Mouse (Mus musculus) hindbrain, postnatal 0 days (tissue): Measurements from ENCODE around the gene Eno3. TPM values are rescaled to one million over a fixed set of nuclear protein-coding genes. Genes with fewer than 3 reads are reported as not detected.

Source experiments
- ATAC-seq: fragments of 200-750 bp; cut with Nextera tagmentation; 2 replicates; pipeline ENCODE4 v1.8.0; 2017; ENCODE audit warnings: mild to moderate bottlenecking, moderate TSS enrichment, moderate library complexity
- DNase-seq: peaks from one replicate; pipeline ENCODE4 v3.0.0-alpha.2; 2015; ENCODE audit warnings: low spot score
- H3K27ac ChIP-seq: fragments of 300-500 bp; sonication (generic); 2 replicates; pipeline ENCODE4 v1.5.1; 2014; ENCODE audit warnings: mild to moderate bottlenecking
- H3K27me3 ChIP-seq: fragments of 300-500 bp; sonication (generic); 2 replicates; pipeline ENCODE4 v1.6.1; 2014; ENCODE audit warnings: low read length, mixed read lengths; ENCODE audit not compliant: insufficient read depth
- H3K36me3 ChIP-seq: fragments of 300-500 bp; sonication (generic); 2 replicates; pipeline ENCODE4 v1.6.1; 2014; ENCODE audit warnings: low read length, mixed read lengths; ENCODE audit not compliant: insufficient read depth
- H3K4me1 ChIP-seq: fragments of 300-500 bp; sonication (generic); 2 replicates; pipeline ENCODE4 v1.6.1; 2014; ENCODE audit warnings: antibody characterized with exemption, low read length, mixed read lengths; ENCODE audit not compliant: insufficient read depth
- H3K4me2 ChIP-seq: fragments of 300-500 bp; sonication (generic); 2 replicates; pipeline ENCODE4 v1.6.1; 2014; ENCODE audit warnings: low read depth, mild to moderate bottlenecking, low read length, moderate library complexity, mixed read lengths
- H3K4me3 ChIP-seq: fragments of 300-500 bp; sonication (generic); 2 replicates; pipeline ENCODE4 v1.5.1; 2014; ENCODE audit warnings: low read length
- H3K9ac ChIP-seq: fragments of 300-500 bp; sonication (generic); replicated peaks from 2 replicates; pipeline ENCODE4 v1.6.1; 2014; ENCODE audit warnings: mild to moderate bottlenecking, low read length, moderate library complexity, mixed read lengths
- H3K9me3 ChIP-seq: fragments of 300-500 bp; sonication (generic); 2 replicates; pipeline ENCODE4 v1.6.1; 2016; ENCODE audit warnings: low read length, mixed read lengths
- CTCF ChIP-seq: IDR thresholded peaks from 2 replicates; pipeline ENCODE4 v1.5.1; 2016; ENCODE audit warnings: antibody characterized with exemption, control low read depth, low read depth
- WGBS: fragments of 180-500 bp; shearing (Covaris S2); extraction: QIAGEN DNeasy Blood & Tissue Kit; methylation state at CpG from one replicate; pipeline ENCODE4 v1.1.7; 2014; 5-methylcytosine and 5-hydroxymethylcytosine counted together
- polyA plus RNA-seq: library from polyadenylated mRNA; unstranded; fragments of >200 nt; fragmentation: Nextera tagmentation; extraction: Ambion mirVana; gene quantifications from 2 replicates; pipeline ENCODE4 v1.2.1, GENCODE M21; 2015
- total RNA-seq: library from RNA; depleted of rRNA; stranded (reverse); fragments of >200 nt; gene quantifications from 2 replicates; pipeline ENCODE4 v1.2.3, GENCODE M21; 2014

The Eno3 gene
- total and polyA plus RNA-seq, 2 experiments from 2014 or later: 5.9 to 12.4 TPM

DNA sequence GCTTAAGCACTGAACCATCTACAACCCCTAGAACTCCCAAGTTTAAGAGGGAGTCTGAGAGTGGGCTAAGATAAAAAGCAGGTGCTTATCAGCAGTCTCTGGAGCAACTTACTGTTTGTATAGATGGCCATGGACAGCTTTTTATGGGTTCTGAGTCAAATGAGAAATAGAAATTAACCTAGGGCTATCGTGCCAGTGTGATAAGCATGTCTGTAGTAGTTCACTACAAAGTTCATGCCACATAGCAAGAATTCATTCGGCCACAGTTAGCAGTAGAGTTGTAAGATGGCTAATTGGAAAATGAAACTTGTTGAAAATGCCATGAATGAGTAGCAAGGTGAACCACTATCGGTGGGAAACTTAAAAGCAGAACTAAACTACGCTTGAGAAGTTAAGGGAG lies 8.5 kb upstream of the Eno3 start:
- H3K4me1 ChIP-seq: peaks cover 19% of the 10 kb centered on the region
- no peak overlapping the region for H3K27ac ChIP-seq
- H3K9me3 ChIP-seq: no peaks in the 10 kb centered on the region
- TF ChIP-seq CTCF: no peak
- H3K36me3 ChIP-seq: peaks cover 38% of the 10 kb centered on the region
- peak overlapping the region; percentile 73 for H3K9ac ChIP-seq
- H3K27me3 ChIP-seq: no peaks in the 10 kb centered on the region
- WGBS: 86% methylated on average over 4 of the region's 4 CpGs
- DNase-seq (no peak), ATAC-seq (no peak)
- H3K4me2 ChIP-seq: peak overlapping the region; percentile 99
- H3K4me3 ChIP-seq: peak overlapping the region; percentile 76

DNA sequence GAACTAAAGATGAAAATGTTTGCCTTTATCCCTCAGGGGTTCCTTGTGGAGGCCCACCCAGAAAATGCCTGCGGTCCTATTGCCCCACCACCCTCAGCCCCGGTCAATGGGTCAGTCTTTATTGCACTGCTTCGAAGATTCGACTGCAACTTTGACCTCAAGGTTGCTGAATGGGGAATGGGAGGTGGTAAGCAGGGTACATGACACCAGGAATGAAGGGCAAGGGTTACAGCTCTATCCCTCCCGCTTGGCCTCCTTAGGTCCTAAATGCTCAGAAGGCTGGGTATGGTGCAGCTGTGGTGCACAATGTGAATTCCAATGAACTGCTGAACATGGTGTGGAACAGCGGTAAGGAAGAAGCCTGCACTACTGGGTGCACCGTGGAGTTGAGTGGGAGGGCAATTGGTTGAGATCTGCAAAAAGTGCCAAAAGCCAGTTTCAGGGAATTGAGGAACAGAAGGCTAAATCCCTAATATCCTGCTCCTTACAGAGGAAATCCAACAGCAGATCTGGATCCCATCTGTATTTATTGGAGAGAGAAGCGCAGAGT lies 7.7 kb upstream of the Eno3 start:
- H3K4me2 ChIP-seq: no peak overlapping the region
- ATAC-seq (no peak), DNase-seq (no peak)
- H3K9ac ChIP-seq: no peak overlapping the region
- peaks cover 19% of the 10 kb centered on the region for H3K4me1 ChIP-seq
- WGBS: 89% methylated on average over 8 of the region's 8 CpGs
- no peak for TF ChIP-seq CTCF
- H3K4me3 ChIP-seq: no peak overlapping the region
- no peaks in the 10 kb centered on the region for H3K27me3 ChIP-seq
- H3K27ac ChIP-seq: no peak overlapping the region
- H3K9me3 ChIP-seq: no peaks in the 10 kb centered on the region
- H3K36me3 ChIP-seq: peaks cover 38% of the 10 kb centered on the region

DNA sequence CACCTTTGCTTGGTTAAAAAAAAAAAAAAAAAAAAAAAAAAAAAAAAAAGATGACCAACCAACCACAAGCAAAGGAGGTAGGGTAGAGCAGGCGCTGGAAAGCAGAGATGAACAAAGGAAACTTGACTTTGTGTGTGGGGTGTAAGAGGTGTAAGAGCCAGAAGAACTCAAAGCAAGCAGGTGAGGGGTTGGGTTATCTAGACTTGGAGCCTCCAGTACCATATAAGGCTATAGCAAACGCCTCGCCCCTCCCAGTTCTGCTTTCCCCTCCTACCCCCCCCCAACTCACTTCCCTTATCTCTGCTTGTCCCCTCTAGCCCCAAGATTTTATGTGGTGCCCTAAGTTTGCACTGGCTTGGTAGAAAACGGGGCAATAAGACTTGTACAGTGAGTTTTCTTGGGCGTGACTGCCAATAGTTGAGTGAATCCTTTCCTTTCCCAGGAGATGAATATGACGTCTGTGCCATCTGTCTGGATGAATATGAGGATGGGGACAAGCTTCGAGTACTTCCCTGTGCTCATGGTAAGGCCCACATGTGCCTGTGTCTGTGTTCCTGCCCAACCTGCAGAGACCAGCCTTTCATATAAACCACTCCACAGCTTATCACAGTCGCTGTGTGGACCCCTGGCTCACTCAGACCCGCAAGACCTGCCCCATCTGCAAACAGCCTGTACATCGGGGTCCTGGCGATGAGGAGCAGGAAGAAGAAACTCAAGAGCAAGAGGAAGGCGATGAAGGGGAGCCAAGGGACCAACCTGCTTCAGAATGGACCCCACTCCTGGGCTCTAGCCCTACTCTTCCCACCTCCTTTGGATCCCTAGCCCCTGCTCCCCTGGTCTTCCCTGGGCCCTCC lies 6.5 kb upstream of the Eno3 start:
- no peaks in the 10 kb centered on the region for H3K27me3 ChIP-seq
- DNase-seq (no peak), ATAC-seq (no peak)
- H3K4me1 ChIP-seq: peaks cover 19% of the 10 kb centered on the region
- H3K4me2 ChIP-seq: no peak overlapping the region
- H3K4me3 ChIP-seq: no peak overlapping the region
- peaks cover 28% of the 10 kb centered on the region for H3K36me3 ChIP-seq
- WGBS: 76% methylated on average over 12 of the region's 12 CpGs
- no peak overlapping the region for H3K9ac ChIP-seq
- no peak overlapping the region for H3K27ac ChIP-seq
- H3K9me3 ChIP-seq: no peaks in the 10 kb centered on the region
- TF ChIP-seq CTCF: no peak

DNA sequence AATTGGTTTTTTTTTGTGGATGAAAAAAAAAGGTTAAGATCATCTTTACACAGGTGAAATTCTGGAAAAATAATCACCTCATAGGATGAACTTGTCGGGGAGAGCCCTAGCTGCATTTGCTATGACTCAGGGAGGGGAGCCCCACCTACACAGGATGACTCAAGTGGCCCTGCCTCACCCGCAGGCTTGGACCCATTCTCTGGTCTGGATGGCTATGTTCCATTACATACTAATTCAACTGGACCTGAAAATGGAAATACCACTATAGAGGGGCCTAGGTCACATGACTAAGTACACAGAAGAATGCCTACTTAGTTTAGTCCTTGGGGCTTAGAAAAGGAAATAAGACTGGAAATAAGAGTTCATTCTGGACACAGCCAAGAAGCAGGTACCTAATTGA lies 5.6 kb upstream of the Eno3 start:
- no peak overlapping the region for H3K27ac ChIP-seq
- H3K4me2 ChIP-seq: no peak overlapping the region
- no peaks in the 10 kb centered on the region for H3K27me3 ChIP-seq
- H3K36me3 ChIP-seq: peaks cover 28% of the 10 kb centered on the region
- peaks cover 15% of the 10 kb centered on the region for H3K4me1 ChIP-seq
- DNase-seq: no peak
- H3K9ac ChIP-seq: no peak overlapping the region
- H3K4me3 ChIP-seq: no peak overlapping the region
- ATAC-seq: no peak
- TF ChIP-seq CTCF: no peak
- H3K9me3 ChIP-seq: no peaks in the 10 kb centered on the region
- WGBS: 86% methylated on average over 2 of the region's 2 CpGs

DNA sequence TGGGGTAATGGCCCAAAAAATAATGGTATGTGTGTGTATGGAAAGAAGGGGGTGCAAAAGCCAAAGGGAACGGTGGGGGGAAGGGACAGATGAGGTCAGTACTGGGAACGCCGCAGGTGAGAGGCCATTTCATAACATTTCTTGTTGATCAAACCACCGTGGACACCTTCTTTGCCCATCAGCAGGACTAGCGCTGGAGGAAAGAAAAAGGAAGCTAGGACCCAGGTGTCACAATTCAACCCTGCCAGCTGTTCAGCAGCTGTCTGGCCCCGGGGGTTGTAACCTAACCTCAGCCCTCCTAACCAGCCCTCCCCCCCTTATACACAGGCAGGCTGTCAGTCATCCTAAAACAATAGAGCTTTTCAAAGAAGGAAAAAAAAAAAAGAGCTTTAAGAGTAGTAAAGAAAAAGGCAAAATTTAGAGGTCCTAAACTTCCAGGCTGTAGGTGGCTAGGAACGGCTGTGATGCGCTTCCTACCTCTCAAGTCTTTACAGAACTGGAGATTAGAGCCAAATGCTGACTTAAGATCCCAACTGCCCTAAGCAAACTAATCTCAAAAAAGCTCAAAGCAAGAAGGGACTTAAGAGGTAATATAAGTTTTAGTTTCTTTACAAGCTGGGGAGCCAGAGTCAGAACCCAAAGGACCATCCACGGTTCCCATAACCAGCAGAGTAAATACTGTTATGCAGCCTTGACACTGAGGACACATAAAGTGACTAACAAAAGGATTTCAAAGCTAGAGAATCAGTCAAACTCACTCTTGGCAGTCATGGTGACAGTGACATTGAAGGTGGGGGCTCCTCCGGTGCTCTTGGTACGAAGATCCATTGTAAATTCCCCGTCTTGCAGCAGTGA lies 4.7 kb upstream of the Eno3 start:
- peaks cover 15% of the 10 kb centered on the region; the same call in 1 of the 2 replicates for H3K4me1 ChIP-seq
- H3K27me3 ChIP-seq: no peaks in the 10 kb centered on the region
- ATAC-seq (no peak), DNase-seq (no peak)
- H3K4me2 ChIP-seq: peak overlapping the region; percentile 75
- peaks cover 28% of the 10 kb centered on the region for H3K36me3 ChIP-seq
- H3K4me3 ChIP-seq: peak overlapping the region; percentile 99; the same call in 1 of the 2 replicates
- H3K9ac ChIP-seq: no peak overlapping the region; the same call in 1 of the 2 replicates
- 69% methylated on average over 12 of the region's 12 CpGs for WGBS
- no peak for TF ChIP-seq CTCF
- H3K9me3 ChIP-seq: no peaks in the 10 kb centered on the region
- no peak overlapping the region for H3K27ac ChIP-seq

DNA sequence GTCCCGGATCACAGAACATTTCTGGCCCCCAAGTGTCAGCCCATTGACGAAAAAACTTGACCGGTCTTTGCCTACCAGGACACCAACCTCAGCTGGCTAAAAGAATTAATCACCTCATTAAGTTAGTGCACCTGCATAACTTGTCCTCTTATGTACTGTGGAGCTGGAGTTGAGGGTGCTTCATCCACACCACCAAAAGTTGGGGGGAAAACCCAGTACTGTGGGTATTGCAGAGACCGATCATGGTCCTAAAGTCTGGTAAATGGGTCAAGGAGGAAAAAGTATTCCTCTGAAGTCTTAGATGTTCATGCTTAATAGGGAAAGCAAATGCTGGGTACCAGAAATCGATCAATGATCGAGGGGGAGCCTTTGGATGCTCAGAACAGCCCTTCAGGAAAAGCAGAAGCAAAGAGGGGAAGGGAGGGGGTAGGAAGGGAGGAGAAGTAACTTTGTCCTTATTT lies 4.1 kb upstream of the Eno3 start:
- TF ChIP-seq CTCF: no peak
- DNase-seq (no peak), ATAC-seq (no peak)
- Histone ChIP-seq H3K4me2 (peak overlapping the region; percentile 75), H3K4me1 (peaks cover 15% of the 10 kb centered on the region; the same call in 1 of the 2 replicates), H3K36me3 (peaks cover 28% of the 10 kb centered on the region), H3K9me3 (no peaks in the 10 kb centered on the region), H3K4me3 (peak overlapping the region; percentile 99), H3K9ac (peak overlapping the region; percentile 100), H3K27me3 (no peaks in the 10 kb centered on the region), H3K27ac (peak overlapping the region; percentile 99; the same call in 1 of the 2 replicates)
- whole genome bisulfite sequencing: 58% methylated on average over 6 of the region's 6 CpGs
